Mouse (Mus musculus) forebrain, embryonic 13.5 days (tissue): ENCODE results near the gene Cel. TPM values are rescaled to one million over a fixed set of nuclear protein-coding genes. Genes with fewer than 3 reads are reported as not detected.
"Not testable (repeated sequence)": the region's sequence is repeated elsewhere in the genome, so short reads cannot be mapped to it uniquely, and the experiment has no call there.

Experiments used
- ATAC-seq: fragments of 200-750 bp; cut with Nextera tagmentation; 2 replicates; pipeline ENCODE4 v1.8.0; 2017
- H3K27ac ChIP-seq: fragments of 300-500 bp; sonication (generic); 2 replicates; pipeline ENCODE4 v1.5.1; 2015; ENCODE audit warnings: inconsistent platforms, mild to moderate bottlenecking, moderate library complexity
- H3K27me3 ChIP-seq: fragments of 300-500 bp; sonication (generic); 2 replicates; pipeline ENCODE4 v1.6.1; 2015; ENCODE audit warnings: mild to moderate bottlenecking, inconsistent platforms
- H3K36me3 ChIP-seq: fragments of 300-500 bp; sonication (generic); 2 replicates; pipeline ENCODE4 v1.6.1; 2015; ENCODE audit warnings: mild to moderate bottlenecking, inconsistent platforms; ENCODE audit not compliant: poor library complexity, severe bottlenecking
- H3K4me1 ChIP-seq: fragments of 300-500 bp; sonication (generic); 2 replicates; pipeline ENCODE4 v1.6.1; 2015; ENCODE audit warnings: inconsistent platforms
- H3K4me2 ChIP-seq: fragments of 300-500 bp; sonication (generic); 2 replicates; pipeline ENCODE4 v1.6.1; 2015; ENCODE audit warnings: inconsistent platforms, mild to moderate bottlenecking, moderate library complexity
- H3K4me3 ChIP-seq: fragments of 300-500 bp; sonication (generic); 2 replicates; pipeline ENCODE4 v1.5.1; 2015; ENCODE audit warnings: mild to moderate bottlenecking, inconsistent platforms
- H3K9ac ChIP-seq: fragments of 300-500 bp; sonication (generic); 2 replicates; pipeline ENCODE4 v1.6.1; 2015; ENCODE audit warnings: mild to moderate bottlenecking, inconsistent platforms
- H3K9me3 ChIP-seq: fragments of 300-500 bp; sonication (generic); replicated peaks from 2 replicates; pipeline ENCODE4 v1.6.1; 2016; ENCODE audit warnings: inconsistent platforms
- WGBS: fragments of 180-500 bp; shearing (Covaris S2); methylation state at CpG from one replicate; pipeline ENCODE4 v1.1.7; 2015; 5-methylcytosine and 5-hydroxymethylcytosine counted together
- polyA plus RNA-seq: library from polyadenylated mRNA; unstranded; fragments of >200 nt; fragmentation: Nextera tagmentation; extraction: Ambion mirVana; gene quantifications from 2 replicates; pipeline ENCODE4 v1.2.1, GENCODE M21; 2015

The Cel gene
- polyA plus RNA-seq, 1 experiment from 2014 or later: not detected

DNA sequence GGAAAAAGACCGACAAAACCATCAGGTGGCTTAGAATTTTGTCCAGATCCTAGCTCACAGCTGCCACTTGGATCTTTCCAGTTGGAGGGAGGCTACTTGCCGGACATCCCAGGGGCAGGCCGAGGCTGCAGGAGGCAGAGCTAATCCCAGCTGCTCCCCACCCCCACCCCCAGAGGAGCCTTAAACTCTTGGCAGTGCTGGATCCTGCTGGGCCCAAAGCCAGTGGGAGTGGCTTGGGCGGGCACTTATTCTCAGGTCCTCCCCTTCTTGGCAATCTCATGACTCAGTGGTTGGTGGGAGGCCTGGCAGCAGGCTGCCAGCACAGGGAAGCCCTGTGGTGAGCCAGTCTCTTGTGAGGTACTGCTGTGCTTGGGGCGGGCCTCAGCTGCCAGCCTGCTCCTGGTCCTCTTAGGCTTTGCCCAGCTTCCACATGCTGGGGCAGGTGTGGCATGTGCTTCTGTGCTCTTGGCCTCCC, 39.5 kb downstream of the Cel start:
- peak; percentile 94 for ATAC-seq
- Histone ChIP-seq H3K9me3 (no peaks in the 10 kb centered on the region), H3K27ac (peak overlapping the region; percentile 83), H3K4me3 (no peak overlapping the region), H3K4me2 (peak overlapping the region; percentile 2; the same call in 1 of the 2 replicates), H3K36me3 (no peaks in the 10 kb centered on the region), H3K27me3 (no peaks in the 10 kb centered on the region), H3K9ac (no peak overlapping the region), H3K4me1 (peaks cover 82% of the 10 kb centered on the region)
- 6% methylated on average over 5 of the region's 5 CpGs for WGBS

DNA sequence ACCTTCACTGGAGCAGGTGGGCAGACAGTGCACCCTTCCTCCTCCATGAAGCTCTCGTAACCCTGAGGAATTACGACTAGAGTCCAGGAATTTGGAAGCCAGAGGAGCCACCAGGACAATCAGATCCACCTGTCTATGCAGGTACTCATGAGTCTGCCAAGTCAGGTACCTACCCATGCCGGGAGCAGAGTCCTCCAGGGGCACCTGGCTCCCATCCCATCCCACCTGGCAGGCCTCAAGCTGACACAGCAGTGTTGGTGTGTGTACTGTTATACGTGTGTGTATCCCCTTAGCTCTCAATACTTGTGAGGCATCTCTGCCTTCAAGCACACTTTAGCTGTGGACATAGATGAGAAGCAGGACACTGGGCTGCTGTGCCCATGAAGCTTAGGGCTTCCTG, 41.0 kb downstream of the Cel start:
- H3K4me1 ChIP-seq: peaks cover 85% of the 10 kb centered on the region
- H3K9ac ChIP-seq: no peak overlapping the region
- H3K27me3 ChIP-seq: no peaks in the 10 kb centered on the region

DNA sequence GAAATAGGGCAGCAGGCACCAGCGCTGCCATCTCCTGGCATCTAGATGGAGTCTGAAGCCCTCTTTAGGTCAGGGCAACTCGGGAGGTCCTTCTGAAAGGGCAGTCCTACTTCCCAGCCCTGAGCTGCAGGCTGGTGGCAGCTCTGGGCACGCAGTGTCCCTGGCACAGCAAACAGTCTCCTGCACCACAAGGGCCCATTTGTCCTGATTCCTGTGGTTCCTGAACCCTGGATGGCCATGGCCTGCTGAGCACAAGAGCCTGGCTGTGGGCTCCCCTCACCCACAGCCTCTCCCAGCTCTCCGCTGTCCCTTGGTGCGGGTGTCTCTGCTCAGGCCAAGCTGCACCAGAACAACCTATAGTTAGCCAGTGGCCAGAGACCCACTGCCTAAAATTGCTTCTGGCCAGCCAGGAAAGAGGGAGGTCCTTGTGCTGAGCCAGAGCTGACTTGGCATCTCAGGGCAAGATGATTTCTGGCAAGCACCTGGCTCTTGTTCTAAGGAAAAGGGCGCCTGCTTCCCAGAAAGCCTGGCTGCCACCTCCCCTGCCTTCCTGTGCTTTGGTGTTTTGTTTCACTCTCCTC, 41.5 kb downstream of the Cel start:
- Histone ChIP-seq H3K4me2 (no peak overlapping the region), H3K27me3 (no peaks in the 10 kb centered on the region), H3K4me1 (peaks cover 86% of the 10 kb centered on the region), H3K9me3 (no peaks in the 10 kb centered on the region), H3K9ac (no peak overlapping the region), H3K4me3 (no peak overlapping the region), H3K36me3 (peaks cover 1% of the 10 kb centered on the region; the same call in 1 of the 2 replicates), H3K27ac (no peak overlapping the region)
- 80% methylated on average over 6 of the region's 6 CpGs for WGBS
- no peak for ATAC-seq

More for the DNA sequence above, 41.0 kb downstream of the Cel start:
- no peaks in the 10 kb centered on the region for H3K36me3 ChIP-seq
- no peak overlapping the region for H3K4me3 ChIP-seq
- H3K27ac ChIP-seq: no peak overlapping the region
- WGBS: 79% methylated on average over 4 of the region's 4 CpGs
- no peak for ATAC-seq
- no peaks in the 10 kb centered on the region for H3K9me3 ChIP-seq
- H3K4me2 ChIP-seq: no peak overlapping the region

DNA sequence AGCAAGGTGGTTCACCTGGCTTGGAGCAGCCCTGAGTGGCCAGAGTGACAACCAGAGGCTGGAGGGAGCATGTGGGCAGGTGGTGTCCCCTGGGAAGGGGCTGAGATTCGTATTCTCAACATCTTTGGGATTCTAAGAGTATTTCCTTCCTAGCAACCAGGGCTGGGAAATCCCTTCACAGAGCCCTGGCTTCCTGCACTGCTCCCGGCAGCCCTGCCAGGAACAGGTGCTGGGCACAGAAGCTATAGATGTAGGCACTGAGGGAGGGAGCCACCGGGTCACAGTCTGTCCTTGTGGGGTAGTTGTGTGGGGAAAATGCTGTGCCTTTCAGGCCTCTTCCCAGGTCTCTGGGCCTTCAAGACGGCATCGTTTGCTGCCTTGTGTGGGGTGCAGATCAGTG, 42.6 kb downstream of the Cel start:
- H3K27ac ChIP-seq: no peak overlapping the region
- H3K4me2 ChIP-seq: no peak overlapping the region
- no peak for ATAC-seq
- H3K9me3 ChIP-seq: no peaks in the 10 kb centered on the region
- WGBS: 75% methylated on average over 5 of the region's 5 CpGs
- no peak overlapping the region for H3K4me3 ChIP-seq
- no peaks in the 10 kb centered on the region for H3K27me3 ChIP-seq
- H3K36me3 ChIP-seq: peaks cover 5% of the 10 kb centered on the region; the same call in 1 of the 2 replicates
- no peak overlapping the region; the same call in 1 of the 2 replicates for H3K9ac ChIP-seq
- H3K4me1 ChIP-seq: peaks cover 85% of the 10 kb centered on the region

DNA sequence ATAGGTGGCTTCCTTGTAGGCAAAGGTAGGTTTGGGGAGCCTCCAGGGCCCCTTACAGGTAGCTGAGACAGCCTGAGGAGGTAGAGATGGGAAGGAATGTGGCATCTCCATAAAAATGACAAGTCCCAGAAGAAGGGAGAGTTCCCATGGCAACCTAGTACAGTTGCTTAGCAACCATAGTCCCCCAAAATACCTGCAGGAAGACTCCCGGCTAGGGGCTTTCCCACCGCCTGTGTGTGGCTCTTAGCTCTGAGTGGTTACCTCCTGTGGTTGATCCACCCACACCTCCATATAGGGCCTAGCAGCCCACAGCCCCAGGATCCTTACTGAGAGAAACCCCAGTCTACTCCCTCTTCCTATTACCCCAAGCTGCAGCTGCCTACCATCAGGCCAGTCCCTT, 45.0 kb downstream of the Cel start:
- WGBS: 22% methylated on average over 2 of the region's 2 CpGs
- Histone ChIP-seq H3K27me3 (no peaks in the 10 kb centered on the region), H3K9ac (no peak overlapping the region), H3K4me1 (peaks cover 82% of the 10 kb centered on the region), H3K4me2 (peak overlapping the region; percentile 22), H3K9me3 (no peaks in the 10 kb centered on the region), H3K36me3 (peaks cover 5% of the 10 kb centered on the region; the same call in 1 of the 2 replicates), H3K27ac (peak overlapping the region; percentile 53), H3K4me3 (no peak overlapping the region)
- peak; percentile 29; the same call in 1 of the 2 replicates for ATAC-seq

DNA sequence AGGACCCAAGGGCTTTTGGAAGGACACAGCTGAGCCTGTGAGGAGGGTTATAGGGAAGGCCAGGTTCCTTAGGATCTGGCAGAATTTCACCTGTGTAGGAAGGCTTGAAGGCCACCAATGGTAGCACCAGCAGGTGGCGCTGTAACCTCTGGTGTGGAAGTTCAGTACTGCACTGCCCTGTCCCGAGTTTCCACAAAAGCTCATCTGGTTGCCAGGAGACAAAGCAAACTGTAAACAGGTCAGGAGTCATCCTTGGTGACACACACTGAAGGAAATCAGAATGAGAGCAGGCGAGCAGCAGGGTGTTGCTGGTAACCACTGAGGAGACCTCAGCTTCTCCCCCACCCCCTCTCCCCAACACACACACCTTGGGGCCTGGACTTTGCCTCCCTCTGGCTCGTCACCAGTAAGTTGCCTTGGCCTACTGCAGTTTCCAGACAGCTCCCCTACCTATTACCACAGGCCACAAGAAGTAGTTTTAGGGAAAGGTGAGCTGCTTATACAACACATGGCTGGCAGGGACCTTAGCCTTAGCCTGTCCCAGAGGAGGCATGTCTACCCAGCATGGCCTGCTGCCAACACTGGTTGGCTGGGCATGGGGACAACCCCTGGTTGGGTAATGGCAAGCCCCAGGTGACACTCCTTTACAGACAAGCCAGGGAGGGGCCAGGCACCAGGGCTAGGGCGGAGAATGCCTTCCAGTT, 45.8 kb downstream of the Cel start:
- Histone ChIP-seq H3K27ac (peak overlapping the region; percentile 44), H3K36me3 (peaks cover 5% of the 10 kb centered on the region; the same call in 1 of the 2 replicates), H3K4me3 (no peak overlapping the region), H3K27me3 (no peaks in the 10 kb centered on the region), H3K9ac (no peak overlapping the region), H3K4me2 (peak overlapping the region; percentile 22), H3K9me3 (no peaks in the 10 kb centered on the region), H3K4me1 (peaks cover 81% of the 10 kb centered on the region)
- no peak for ATAC-seq
- WGBS: 44% methylated on average over 5 of the region's 5 CpGs

DNA sequence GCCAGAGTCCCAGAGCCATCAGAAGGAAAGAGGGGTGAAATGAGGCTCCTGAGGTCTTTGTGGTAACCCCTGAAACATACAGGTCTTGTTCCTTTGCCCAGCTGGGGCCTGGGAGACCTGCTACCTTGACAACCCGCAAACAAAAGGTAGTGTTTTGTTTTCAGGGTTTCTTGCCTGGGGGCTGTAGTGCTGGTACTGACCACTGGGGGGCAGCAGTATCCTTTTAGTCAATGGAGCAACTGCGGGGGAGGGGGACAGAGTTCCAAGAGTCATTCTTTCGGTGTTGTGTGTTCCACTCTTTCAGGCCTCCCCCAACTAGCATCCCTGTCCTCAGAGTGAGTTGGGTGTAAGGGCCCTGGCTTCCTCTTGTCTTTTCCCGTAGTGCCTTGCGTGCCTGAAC, 48.7 kb downstream of the Cel start:
- Histone ChIP-seq H3K4me2 (peak overlapping the region; percentile 85), H3K27me3 (no peaks in the 10 kb centered on the region), H3K4me1 (peaks cover 55% of the 10 kb centered on the region), H3K4me3 (peak overlapping the region; percentile 84), H3K9me3 (no peaks in the 10 kb centered on the region), H3K36me3 (peaks cover 5% of the 10 kb centered on the region; the same call in 1 of the 2 replicates), H3K27ac (peak overlapping the region; percentile 85), H3K9ac (peak overlapping the region; percentile 96)
- peak; percentile 30; the same call in 1 of the 2 replicates for ATAC-seq
- WGBS: 18% methylated on average over 5 of the region's 5 CpGs

DNA sequence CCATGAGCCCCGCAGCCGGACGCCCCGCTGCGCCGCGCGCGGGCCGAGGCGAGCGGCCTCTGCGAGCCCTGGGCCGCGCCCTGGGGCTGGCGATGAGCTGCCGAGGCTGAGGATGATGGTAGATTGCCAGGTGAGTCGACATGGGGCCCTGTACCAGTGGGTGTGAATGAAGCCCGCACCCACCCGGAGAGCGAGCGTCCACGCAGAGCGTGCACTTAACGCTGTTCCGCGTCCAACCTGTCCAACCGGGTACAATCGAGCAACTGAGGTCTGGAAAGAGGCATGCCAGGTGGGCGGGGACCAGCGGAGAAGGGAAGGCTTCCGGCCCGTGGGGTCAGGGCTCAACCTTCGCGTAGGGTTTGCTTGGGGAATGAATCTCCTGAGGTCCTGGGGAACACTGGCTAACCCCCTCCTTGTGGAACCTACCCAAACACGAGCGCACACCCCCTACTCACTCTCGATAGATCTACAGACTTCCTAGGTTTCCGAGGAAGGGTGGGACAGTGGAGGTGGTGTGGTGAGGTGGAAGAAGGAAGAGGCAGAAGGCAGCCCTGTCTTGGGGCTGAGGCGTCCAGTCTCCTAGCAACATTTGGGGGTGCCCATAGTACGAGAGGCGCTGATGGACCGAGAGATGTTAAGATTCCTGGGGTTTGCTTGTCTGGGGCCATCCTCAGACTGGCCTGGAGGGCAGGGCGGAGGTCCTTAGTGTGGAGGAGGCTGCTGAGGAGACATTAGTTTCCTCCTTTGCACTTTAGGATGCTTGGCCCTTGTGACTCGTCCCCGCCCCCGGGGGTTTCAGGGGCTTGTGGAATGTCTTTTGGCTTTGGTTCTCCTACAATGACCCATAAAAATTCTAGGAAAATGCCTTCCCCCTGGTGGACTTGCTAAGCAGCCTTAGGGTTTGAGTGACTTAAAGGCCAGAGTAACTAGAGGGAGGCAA, 49.5 kb downstream of the Cel start:
- WGBS: 4% methylated on average over 47 of the region's 47 CpGs
- Histone ChIP-seq H3K36me3 (peaks cover 5% of the 10 kb centered on the region; the same call in 1 of the 2 replicates), H3K9me3 (no peaks in the 10 kb centered on the region), H3K27me3 (no peaks in the 10 kb centered on the region), H3K4me3 (peak overlapping the region; percentile 84), H3K4me2 (peak overlapping the region; percentile 85), H3K27ac (peak overlapping the region; percentile 85), H3K9ac (peak overlapping the region; percentile 96), H3K4me1 (peaks cover 50% of the 10 kb centered on the region)
- ATAC-seq: peak; percentile 46

DNA sequence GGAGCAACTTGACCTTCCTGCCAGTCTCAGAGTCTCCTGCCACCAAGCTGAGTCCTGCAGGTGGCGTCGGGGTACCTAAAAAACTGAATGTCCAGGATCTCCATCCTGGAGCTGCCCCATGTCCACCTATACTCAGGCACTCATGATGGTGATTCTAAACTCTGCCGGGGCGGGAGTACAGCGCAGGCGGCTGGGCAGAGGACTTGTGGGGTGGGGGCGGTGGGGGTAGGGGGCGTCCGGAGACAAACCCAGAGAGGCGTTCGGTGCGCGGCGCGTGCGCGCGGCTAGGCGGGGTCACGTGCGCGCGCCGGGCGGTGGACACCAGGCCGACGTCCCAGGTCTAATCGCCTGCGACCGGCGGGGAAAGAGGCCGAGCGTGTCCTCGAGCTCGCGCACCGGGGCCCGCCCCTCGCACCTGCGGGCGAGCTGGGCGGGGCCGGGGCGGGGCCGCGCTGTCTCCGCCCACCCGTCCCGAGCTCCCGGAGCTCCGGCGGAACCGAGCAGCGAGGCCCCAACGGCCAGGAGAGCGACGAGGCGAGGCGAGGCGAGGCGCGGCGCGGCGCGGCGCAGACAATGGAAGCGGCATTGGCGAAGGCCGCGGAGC, 50.3 kb downstream of the Cel start, which contains the start of gene Ralgds:
TSS of gene Ralgds (plus strand) at position 328 of the 604 bp plus-strand sequence.
- Histone ChIP-seq H3K36me3 (peaks cover 5% of the 10 kb centered on the region; the same call in 1 of the 2 replicates), H3K9me3 (no peaks in the 10 kb centered on the region), H3K27ac (peak within 1 kb of the TSS; percentile 85), H3K4me1 (peaks cover 42% of the 10 kb centered on the region), H3K9ac (peak within 1 kb of the TSS; percentile 96), H3K4me3 (peak within 1 kb of the TSS; percentile 84), H3K4me2 (peak within 1 kb of the TSS; percentile 85), H3K27me3 (no peaks in the 10 kb centered on the region)
- 0% methylated on average over 31 of the region's 71 CpGs for WGBS
- peak; percentile 69 for ATAC-seq

DNA sequence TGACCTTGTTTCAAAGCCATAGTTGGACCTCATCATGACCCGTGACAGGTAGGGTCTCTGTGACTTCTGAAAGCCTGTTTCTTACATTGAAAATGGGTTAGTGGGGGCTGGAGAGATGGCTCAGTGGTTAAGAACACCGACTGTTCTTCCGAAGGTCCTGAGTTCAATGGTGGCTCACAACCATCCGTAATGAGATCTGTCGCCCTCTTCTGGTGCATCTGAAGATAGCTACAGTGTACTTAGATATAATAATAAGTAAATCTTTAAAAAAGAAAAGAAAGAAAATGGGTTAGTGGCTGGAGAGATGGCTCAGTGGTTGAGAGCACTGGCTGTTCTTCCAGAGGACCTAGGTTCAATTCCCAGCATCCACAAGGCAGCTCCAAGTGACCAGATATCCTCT, 51.6 kb downstream of the Cel start:
- not testable (repeated sequence) for H3K27ac ChIP-seq, H3K36me3 ChIP-seq, H3K27me3 ChIP-seq, ATAC-seq, H3K9ac ChIP-seq, H3K9me3 ChIP-seq, H3K4me2 ChIP-seq, H3K4me3 ChIP-seq
- 52% methylated on average over 5 of the region's 5 CpGs for WGBS
- peaks cover 29% of the 10 kb centered on the region for H3K4me1 ChIP-seq

DNA sequence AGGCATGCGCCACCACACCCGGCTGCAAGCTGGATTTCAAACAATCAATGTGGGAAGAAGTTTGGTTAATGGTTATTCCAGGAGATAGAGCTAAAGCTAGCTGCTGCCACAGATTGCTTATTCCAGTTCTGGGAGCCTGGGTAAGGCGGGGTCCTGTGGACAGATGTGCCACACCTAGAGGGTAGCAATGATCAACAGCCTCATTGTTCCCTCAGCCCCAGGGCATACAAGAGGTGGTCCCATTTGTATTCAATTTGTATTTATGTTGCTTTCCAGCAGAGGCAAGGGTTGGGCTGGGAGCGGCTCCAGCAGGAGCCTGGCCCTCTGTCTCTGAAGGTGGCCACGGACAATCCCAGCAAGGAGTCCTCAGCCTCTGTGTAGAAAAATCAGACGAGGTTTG, 56.9 kb downstream of the Cel start:
- 82% methylated on average over 6 of the region's 6 CpGs for WGBS
- no peaks in the 10 kb centered on the region for H3K27me3 ChIP-seq
- ATAC-seq: no peak
- H3K4me2 ChIP-seq: no peak overlapping the region
- H3K36me3 ChIP-seq: no peaks in the 10 kb centered on the region
- no peak overlapping the region for H3K4me3 ChIP-seq
- H3K27ac ChIP-seq: no peak overlapping the region
- H3K9ac ChIP-seq: no peak overlapping the region
- H3K4me1 ChIP-seq: no peaks in the 10 kb centered on the region
- no peaks in the 10 kb centered on the region for H3K9me3 ChIP-seq
